Mouse (Mus musculus) kidney, adult 2 months (tissue): ENCODE data around the gene Dnah12.

Experiments used
- CTCF ChIP-seq: fragments of 200-500 bp; conservative IDR thresholded peaks from 2 replicates; pipeline ENCODE4 v1.5.1; 2011; ENCODE audit warnings: low read depth, mild to moderate bottlenecking, control low read depth, low read length, moderate library complexity, mixed read lengths; ENCODE audit not compliant: insufficient read depth, insufficient read length
- POLR2A ChIP-seq: fragments of 200-500 bp; IDR thresholded peaks from one replicate; pipeline ENCODE4 v1.6.1; 2011; ENCODE audit warnings: low read depth, low read length, control low read depth

DNA sequence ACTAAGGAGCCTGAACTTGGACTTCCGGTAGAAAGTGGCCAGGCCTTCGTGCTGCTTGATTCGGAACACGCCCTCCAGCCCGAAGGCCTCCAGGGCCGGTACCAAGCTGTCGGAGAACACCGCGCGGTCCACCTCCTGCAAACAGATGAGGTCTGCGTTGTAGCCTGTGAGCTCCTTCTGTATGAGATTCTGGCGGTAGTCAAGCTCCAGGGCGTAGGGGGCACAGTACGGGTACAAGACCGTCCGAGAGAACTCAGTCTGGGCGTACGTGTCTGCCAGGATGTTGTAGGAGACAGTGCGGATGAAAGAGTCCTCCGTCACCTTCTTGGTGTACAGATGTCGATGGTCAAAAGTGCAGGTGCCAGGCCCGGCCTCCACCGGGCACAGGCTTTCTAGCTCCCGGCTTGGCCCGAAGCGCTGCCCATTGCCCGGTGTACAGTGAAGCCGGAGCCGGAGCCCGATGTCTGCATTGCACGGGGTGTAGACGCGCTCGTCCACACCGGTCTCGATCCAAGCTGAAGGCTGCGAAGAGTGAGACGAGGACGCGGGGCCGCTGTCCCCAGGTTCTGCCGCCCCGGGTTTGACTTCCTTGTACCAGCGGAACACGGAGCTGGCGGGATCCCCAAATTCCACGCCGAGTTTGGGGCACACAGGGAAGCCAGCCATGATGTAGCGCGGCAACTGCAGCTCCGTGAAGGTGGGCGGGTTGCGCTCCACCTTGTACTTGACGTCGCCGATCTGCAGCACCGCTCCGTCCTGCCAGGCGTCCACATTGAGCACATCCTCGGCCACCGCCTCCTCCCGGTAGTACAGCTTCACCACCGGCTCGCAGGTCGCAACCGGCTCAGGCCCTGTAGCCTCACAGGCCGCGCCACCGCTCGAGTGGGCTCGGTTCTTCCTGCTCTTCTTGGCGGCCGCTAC is 24.4 kb upstream of the Dnah12 start:
- TF ChIP-seq CTCF (no peak), POLR2A (no peak)
